Mouse (Mus musculus): ENCODE measurements around the gene Ephb2. TPM values are rescaled to one million over a fixed set of nuclear protein-coding genes. Genes with fewer than 3 reads are reported as not detected.

Ephb2 gene
- polyA plus RNA-seq, 1 experiment from 2014 or later: 7.8 TPM

DNA sequence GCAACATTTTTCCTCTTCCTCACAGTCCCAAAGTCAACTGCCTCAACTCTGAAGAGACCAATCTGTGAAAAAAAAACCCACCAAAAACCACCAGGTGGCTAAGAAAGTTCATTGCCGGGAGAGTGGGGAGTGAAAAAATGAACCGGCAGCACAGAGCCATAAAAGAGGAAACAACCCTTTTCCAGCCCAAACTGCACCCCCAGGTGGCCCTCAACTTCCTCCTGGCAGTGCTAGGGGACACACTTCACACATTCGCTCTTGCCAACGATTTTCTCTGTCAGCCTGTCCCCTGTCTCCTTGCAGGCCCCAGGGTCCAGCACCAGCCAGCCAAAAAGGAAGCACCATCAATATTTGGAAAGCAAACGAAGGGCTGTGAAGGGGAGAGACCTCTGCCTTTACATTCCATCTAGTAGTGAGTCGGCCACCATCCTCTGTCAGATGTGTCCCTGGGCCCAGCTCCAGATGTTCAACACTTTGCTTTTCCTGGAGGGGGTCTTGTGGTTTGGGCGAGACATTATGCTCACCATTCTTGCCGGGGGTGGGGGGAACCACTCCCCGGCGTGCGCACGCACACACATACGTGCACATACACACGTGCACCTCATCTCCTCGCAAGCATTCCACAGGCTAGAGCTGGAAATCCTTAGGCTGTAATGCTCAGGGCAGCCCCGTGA lies 3.1 kb downstream of the Ephb2 start:
- ATAC-seq: no peak
- Histone ChIP-seq H3K27ac (ENCODE audit: low read depth, low read length) (no peak overlapping the region), H3K9me3 (ENCODE audit: control insufficient read depth, low read length) (no peaks in the 10 kb centered on the region), H3K4me3 (ENCODE audit: low read length) (no peak overlapping the region; the same call in 1 of the 2 replicates), H3K27me3 (replicated peaks; ENCODE audit: control insufficient read depth, insufficient read depth, low read length) (no peaks in the 10 kb centered on the region), H3K9ac (ENCODE audit: low read depth, low read length) (no peak overlapping the region), H3K36me3 (ENCODE audit: control insufficient read depth, insufficient read depth, low read length) (no peaks in the 10 kb centered on the region), H3K4me2 (ENCODE audit: low read length) (peak overlapping the region; percentile 95), H3K4me1 (ENCODE audit: control insufficient read depth, insufficient read depth, low read depth, low read length) (peaks cover 63% of the 10 kb centered on the region)
- 66% methylated on average over 16 of the region's 16 CpGs for WGBS

DNA sequence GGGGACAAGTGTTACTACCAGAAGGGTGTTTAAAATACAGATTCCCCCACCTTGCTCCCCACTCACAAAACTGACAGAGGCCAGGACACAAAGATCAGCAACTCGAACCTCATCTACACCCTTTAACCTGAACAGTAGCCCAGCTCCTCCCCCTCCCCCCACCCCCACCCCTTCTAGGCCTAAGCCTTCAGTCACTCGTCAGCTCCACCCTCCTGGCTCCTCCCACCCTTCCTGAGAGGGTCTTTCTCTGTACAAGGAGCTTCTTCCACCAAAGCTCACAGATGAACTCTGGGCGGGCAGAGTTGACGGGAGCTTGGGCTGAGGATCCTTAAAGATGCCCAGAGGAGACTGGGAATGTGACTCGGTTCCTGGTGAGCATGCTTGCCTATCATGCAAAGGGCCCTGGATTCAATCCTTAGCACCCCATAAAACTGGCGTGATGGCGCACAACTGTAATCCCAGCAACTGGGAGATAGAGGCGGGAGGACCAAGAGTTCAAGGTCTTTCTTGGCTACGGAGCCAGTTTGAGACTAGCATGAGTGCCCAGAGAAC lies 5.4 kb downstream of the Ephb2 start:
- H3K27me3 ChIP-seq (replicated peaks; ENCODE audit: control insufficient read depth, insufficient read depth, low read length): no peaks in the 10 kb centered on the region
- H3K36me3 ChIP-seq (ENCODE audit: control insufficient read depth, insufficient read depth, low read length): no peaks in the 10 kb centered on the region
- 49% methylated on average over 9 of the region's 9 CpGs for WGBS
- no peak overlapping the region for H3K27ac ChIP-seq (ENCODE audit: low read depth, low read length)
- peak overlapping the region; percentile 18; the same call in 1 of the 2 replicates for H3K4me2 ChIP-seq (ENCODE audit: low read length)
- H3K9me3 ChIP-seq (ENCODE audit: control insufficient read depth, low read length): no peaks in the 10 kb centered on the region
- H3K4me1 ChIP-seq (ENCODE audit: control insufficient read depth, insufficient read depth, low read depth, low read length): peaks cover 58% of the 10 kb centered on the region
- no peak overlapping the region for H3K4me3 ChIP-seq (ENCODE audit: low read length)
- H3K9ac ChIP-seq (ENCODE audit: low read depth, low read length): no peak overlapping the region
- no peak for ATAC-seq

DNA sequence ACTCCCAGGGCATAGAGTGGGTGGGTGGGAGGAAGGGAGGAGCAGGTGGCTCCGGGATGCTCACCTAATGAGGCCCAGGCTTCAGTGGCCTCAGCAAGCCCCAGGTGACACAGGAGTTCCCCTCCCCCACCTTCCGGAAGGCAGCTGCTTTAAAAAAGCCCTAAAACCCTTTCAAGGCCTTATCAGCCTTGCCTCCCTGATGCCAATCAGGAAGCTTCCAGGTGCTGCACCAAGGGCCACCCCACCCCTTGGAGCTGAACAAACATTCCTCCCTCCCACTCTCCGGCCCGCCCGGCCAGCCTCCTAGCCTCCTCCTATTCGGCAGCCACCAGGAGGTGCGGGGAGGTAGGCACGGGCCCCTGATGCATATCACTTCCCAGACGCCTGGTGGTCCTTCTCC lies 6.0 kb downstream of the Ephb2 start:
- Histone ChIP-seq H3K36me3 (ENCODE audit: control insufficient read depth, insufficient read depth, low read length) (no peaks in the 10 kb centered on the region), H3K27ac (ENCODE audit: low read depth, low read length) (no peak overlapping the region), H3K9ac (ENCODE audit: low read depth, low read length) (peak overlapping the region; percentile 40), H3K27me3 (replicated peaks; ENCODE audit: control insufficient read depth, insufficient read depth, low read length) (no peaks in the 10 kb centered on the region), H3K4me2 (ENCODE audit: low read length) (peak overlapping the region; percentile 18; the same call in 1 of the 2 replicates), H3K4me1 (ENCODE audit: control insufficient read depth, insufficient read depth, low read depth, low read length) (peaks cover 62% of the 10 kb centered on the region), H3K9me3 (ENCODE audit: control insufficient read depth, low read length) (no peaks in the 10 kb centered on the region), H3K4me3 (ENCODE audit: low read length) (no peak overlapping the region)
- no peak for ATAC-seq
- WGBS: 32% methylated on average over 9 of the region's 9 CpGs

DNA sequence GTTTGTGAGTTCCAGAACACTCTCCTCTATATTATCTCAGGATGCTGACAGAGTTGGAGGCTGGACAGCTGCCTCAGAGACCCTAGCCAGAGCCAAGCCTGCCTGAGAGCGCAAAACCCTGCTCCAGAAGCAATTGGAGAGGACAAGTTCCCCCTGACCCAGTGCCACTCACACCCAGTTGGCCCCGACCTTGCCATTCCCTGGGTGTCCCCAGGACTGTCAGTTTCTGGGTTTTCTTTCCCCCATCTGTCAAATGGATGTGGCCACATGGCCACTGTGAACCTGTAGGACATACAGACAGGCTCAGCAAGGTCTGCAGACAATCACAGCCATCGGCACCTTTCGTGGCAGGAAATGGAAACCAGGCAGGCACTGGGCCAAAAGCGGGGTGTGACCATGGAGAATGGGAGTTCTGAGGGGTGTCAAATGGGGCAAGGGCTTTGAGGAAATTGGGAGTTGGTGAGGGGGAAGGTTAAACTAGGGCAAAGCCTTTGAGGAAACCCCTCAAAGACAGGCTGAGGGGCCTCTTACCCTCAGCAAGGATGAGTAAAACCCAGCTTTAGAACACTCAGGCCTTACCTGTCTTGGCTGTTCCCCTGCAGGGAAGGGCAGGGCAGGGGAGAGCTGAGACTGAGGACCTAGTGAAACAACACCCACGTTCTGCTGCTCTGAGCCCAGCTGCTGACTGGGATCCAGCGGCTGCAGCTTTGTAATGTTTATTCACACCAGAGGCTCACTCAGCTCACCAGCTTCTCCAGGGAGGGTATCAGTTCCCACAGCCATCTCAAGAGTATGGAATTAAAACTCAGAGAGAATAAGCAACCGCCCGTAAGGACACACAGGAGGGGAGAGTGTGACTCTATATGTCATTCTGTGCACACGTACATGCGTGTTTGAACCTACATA lies 6.9 kb downstream of the Ephb2 start:
- Histone ChIP-seq H3K9me3 (ENCODE audit: control insufficient read depth, low read length) (no peaks in the 10 kb centered on the region), H3K4me1 (ENCODE audit: control insufficient read depth, insufficient read depth, low read depth, low read length) (peaks cover 60% of the 10 kb centered on the region), H3K27me3 (replicated peaks; ENCODE audit: control insufficient read depth, insufficient read depth, low read length) (no peaks in the 10 kb centered on the region), H3K27ac (ENCODE audit: low read depth, low read length) (no peak overlapping the region), H3K9ac (ENCODE audit: low read depth, low read length) (peak overlapping the region; percentile 40), H3K4me3 (ENCODE audit: low read length) (no peak overlapping the region), H3K36me3 (ENCODE audit: control insufficient read depth, insufficient read depth, low read length) (no peaks in the 10 kb centered on the region), H3K4me2 (ENCODE audit: low read length) (no peak overlapping the region)
- WGBS: 43% methylated on average over 11 of the region's 11 CpGs
- ATAC-seq: no peak

DNA sequence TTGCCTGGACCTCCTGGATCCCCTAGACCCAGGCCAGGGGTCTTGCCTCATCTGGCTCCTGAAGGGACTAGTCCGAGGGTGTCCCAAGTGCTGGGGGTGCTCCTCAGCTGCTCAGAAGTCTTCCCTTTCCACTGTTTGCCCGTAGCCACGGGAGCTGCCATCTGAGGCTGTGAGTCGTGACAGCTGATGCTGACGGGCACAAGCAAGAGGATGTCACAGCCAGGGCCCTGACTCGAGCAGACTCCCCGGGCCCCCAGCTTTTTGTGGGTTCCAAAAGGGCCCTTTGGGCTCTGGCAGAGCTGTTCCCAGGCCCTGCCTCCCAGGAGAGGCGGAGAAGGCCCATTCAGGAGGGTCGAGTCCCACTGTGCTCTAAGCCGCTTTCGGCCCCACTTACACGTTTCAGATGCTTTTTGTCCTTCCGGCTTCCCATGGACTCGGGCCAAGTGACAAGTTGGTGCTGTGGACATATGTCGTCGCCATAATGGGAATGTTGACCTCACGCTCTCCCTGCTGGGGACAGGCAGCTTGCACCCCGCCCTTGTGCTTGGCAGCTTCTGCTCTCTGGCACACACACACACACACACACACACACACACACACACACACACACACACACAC lies 10.7 kb downstream of the Ephb2 start:
- peak; percentile 10; the same call in 1 of the 2 replicates for ATAC-seq
- no peak overlapping the region for H3K27ac ChIP-seq (ENCODE audit: low read depth, low read length)
- H3K4me1 ChIP-seq (ENCODE audit: control insufficient read depth, insufficient read depth, low read depth, low read length): peaks cover 54% of the 10 kb centered on the region
- no peak overlapping the region for H3K4me2 ChIP-seq (ENCODE audit: low read length)
- H3K36me3 ChIP-seq (ENCODE audit: control insufficient read depth, insufficient read depth, low read length): no peaks in the 10 kb centered on the region
- no peak overlapping the region for H3K4me3 ChIP-seq (ENCODE audit: low read length)
- no peaks in the 10 kb centered on the region for H3K9me3 ChIP-seq (ENCODE audit: control insufficient read depth, low read length)
- H3K27me3 ChIP-seq (replicated peaks; ENCODE audit: control insufficient read depth, insufficient read depth, low read length): no peaks in the 10 kb centered on the region
- H3K9ac ChIP-seq (ENCODE audit: low read depth, low read length): no peak overlapping the region
- 36% methylated on average over 18 of the region's 18 CpGs for WGBS

DNA sequence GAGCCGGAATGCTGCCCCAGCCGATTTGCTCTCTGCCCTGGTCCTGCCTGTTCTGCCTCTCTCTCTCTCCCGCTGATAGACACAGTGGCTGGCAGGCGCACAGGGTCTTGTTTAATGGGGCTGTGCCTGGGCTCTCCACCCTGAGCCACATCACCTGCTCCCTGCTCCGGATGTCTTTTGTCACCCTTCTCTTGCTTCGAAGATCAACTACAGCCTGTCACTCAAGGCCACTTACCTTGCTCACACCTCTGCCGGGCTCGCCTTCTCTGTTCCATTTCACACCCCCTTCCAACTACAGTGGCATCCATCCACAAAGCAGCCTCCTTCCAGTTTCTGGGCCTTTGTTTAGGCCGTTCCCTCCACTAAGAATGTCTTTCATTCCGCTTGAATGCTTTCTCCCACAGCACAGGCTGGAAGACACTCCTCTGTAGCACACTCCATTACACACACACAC lies 15.7 kb downstream of the Ephb2 start:
- H3K4me3 ChIP-seq (ENCODE audit: low read length): no peak overlapping the region
- H3K4me2 ChIP-seq (ENCODE audit: low read length): no peak overlapping the region
- 15% methylated on average over 10 of the region's 10 CpGs for WGBS
- peaks cover 49% of the 10 kb centered on the region for H3K4me1 ChIP-seq (ENCODE audit: control insufficient read depth, insufficient read depth, low read depth, low read length)
- no peaks in the 10 kb centered on the region for H3K27me3 ChIP-seq (replicated peaks; ENCODE audit: control insufficient read depth, insufficient read depth, low read length)
- H3K36me3 ChIP-seq (ENCODE audit: control insufficient read depth, insufficient read depth, low read length): no peaks in the 10 kb centered on the region
- H3K9me3 ChIP-seq (ENCODE audit: control insufficient read depth, low read length): no peaks in the 10 kb centered on the region
- 0 out of 2 replicates have a peak overlapping the region, but pooled peaks have one; percentile 32 for H3K9ac ChIP-seq (ENCODE audit: low read depth, low read length)
- peak; percentile 37 for ATAC-seq
- peak overlapping the region; percentile 63 for H3K27ac ChIP-seq (ENCODE audit: low read depth, low read length)

DNA sequence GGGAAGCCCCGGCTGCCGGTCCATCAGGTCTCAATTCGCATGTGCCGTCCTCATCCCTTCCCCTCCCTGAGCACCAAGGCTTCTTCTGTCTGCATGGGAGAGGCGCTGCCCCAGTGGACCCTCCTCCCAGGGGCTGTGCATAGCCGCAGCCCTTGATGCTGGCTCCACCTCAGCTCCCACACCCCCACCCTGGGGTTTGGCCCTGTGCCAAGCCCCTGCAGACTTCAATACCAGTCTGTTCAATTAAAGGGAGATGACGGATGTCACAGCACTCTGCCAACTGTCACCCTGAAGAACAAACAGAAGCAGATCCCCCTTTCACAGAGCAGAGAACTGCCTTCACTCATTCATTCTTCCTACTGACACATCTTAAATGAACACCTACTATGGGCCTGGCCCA lies 19.1 kb downstream of the Ephb2 start:
- H3K4me1 ChIP-seq (ENCODE audit: control insufficient read depth, insufficient read depth, low read depth, low read length): peaks cover 26% of the 10 kb centered on the region
- H3K27ac ChIP-seq (ENCODE audit: low read depth, low read length): peak overlapping the region; percentile 36; the same call in 1 of the 2 replicates
- no peak overlapping the region for H3K4me3 ChIP-seq (ENCODE audit: low read length)
- no peaks in the 10 kb centered on the region for H3K9me3 ChIP-seq (ENCODE audit: control insufficient read depth, low read length)
- no peaks in the 10 kb centered on the region for H3K36me3 ChIP-seq (ENCODE audit: control insufficient read depth, insufficient read depth, low read length)
- no peaks in the 10 kb centered on the region for H3K27me3 ChIP-seq (replicated peaks; ENCODE audit: control insufficient read depth, insufficient read depth, low read length)
- WGBS: 6% methylated on average over 7 of the region's 7 CpGs
- ATAC-seq: peak; percentile 74
- no peak overlapping the region for H3K4me2 ChIP-seq (ENCODE audit: low read length)
- no peak overlapping the region for H3K9ac ChIP-seq (ENCODE audit: low read depth, low read length)

GRCm38 (mm10) chr4:136815364-136815763 lies 20.4 kb downstream of the Ephb2 start:
- Histone ChIP-seq H3K4me1 (ENCODE audit: control insufficient read depth, insufficient read depth, low read depth, low read length) (peaks cover 21% of the 10 kb centered on the region), H3K36me3 (ENCODE audit: control insufficient read depth, insufficient read depth, low read length) (no peaks in the 10 kb centered on the region), H3K9me3 (ENCODE audit: control insufficient read depth, low read length) (no peaks in the 10 kb centered on the region), H3K4me2 (ENCODE audit: low read length) (no peak overlapping the region), H3K4me3 (ENCODE audit: low read length) (no peak overlapping the region), H3K9ac (ENCODE audit: low read depth, low read length) (no peak overlapping the region), H3K27ac (ENCODE audit: low read depth, low read length) (no peak overlapping the region), H3K27me3 (replicated peaks; ENCODE audit: control insufficient read depth, insufficient read depth, low read length) (no peaks in the 10 kb centered on the region)
- WGBS: 66% methylated on average over 5 of the region's 5 CpGs
- ATAC-seq: no peak

Data from hindbrain, embryonic 16.5 days (tissue).